Mouse (Mus musculus) spleen, adult 2 months (tissue): ENCODE results near the gene Sh3bp2.

Experiments used
- CTCF ChIP-seq: fragments of 200-500 bp; IDR thresholded peaks from 2 replicates; pipeline ENCODE4 v1.5.1; 2011; ENCODE audit warnings: mild to moderate bottlenecking, inconsistent platforms; ENCODE audit not compliant: insufficient read depth, insufficient read length, insufficient replicate concordance; ENCODE audit errors: extremely low read depth
- POLR2A ChIP-seq: fragments of 200-500 bp; IDR thresholded peaks from 2 replicates; pipeline ENCODE4 v1.6.1; 2011; ENCODE audit warnings: low read depth, low read length, inconsistent platforms

DNA sequence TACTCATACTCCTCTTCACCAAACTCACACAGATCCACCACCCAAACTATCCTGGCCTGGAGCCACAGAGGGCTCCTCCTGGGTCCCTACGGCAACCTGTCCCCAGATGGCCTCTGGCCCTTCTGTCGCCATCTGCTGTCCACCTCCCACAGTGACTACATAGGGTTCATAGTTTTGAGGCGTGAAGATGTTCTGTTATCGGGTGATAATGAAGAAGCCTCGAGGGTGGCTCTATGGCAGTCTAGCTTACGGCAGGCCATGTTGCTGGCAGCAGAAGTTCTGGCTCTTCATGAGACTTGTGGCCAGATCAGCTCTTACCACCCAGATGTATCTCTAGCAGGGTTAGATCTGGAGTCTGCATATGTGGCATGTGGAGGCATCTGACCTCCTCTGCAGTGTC, 22.8 kb upstream of the Sh3bp2 start:
- TF ChIP-seq POLR2A (no peak), CTCF (no peak)
